Mouse (Mus musculus) midbrain, embryonic 16.5 days (tissue): Measurements from ENCODE around the gene Ncoa4. TPM values are rescaled to one million over a fixed set of nuclear protein-coding genes. Genes with fewer than 3 reads are reported as not detected.

Experiments
- ATAC-seq: fragments of 200-750 bp; cut with Nextera tagmentation; 2 replicates; pipeline ENCODE4 v1.8.0; 2017; ENCODE audit warnings: moderate TSS enrichment
- H3K27ac ChIP-seq: fragments of 300-500 bp; sonication (generic); 2 replicates; pipeline ENCODE4 v1.5.1; 2014; ENCODE audit warnings: mild to moderate bottlenecking, low read length, mixed read lengths
- H3K27me3 ChIP-seq: fragments of 300-500 bp; sonication (generic); 2 replicates; pipeline ENCODE4 v1.6.1; 2014; ENCODE audit warnings: low read depth, low read length, mixed read lengths; ENCODE audit not compliant: control insufficient read depth, insufficient read depth
- H3K36me3 ChIP-seq: fragments of 300-500 bp; sonication (generic); 2 replicates; pipeline ENCODE4 v1.6.1; 2014; ENCODE audit warnings: mild to moderate bottlenecking, low read length, moderate library complexity, mixed read lengths; ENCODE audit not compliant: control insufficient read depth, insufficient read depth
- H3K4me1 ChIP-seq: fragments of 300-500 bp; sonication (generic); 2 replicates; pipeline ENCODE4 v1.6.1; 2014; ENCODE audit warnings: mild to moderate bottlenecking, low read length, mixed read lengths; ENCODE audit not compliant: control insufficient read depth, insufficient read depth
- H3K4me2 ChIP-seq: fragments of 300-500 bp; sonication (generic); 2 replicates; pipeline ENCODE4 v1.6.1; 2014; ENCODE audit warnings: mild to moderate bottlenecking, low read length, mixed read lengths
- H3K4me3 ChIP-seq: fragments of 300-500 bp; sonication (generic); 2 replicates; pipeline ENCODE4 v1.5.1; 2014; ENCODE audit warnings: low read depth, mild to moderate bottlenecking, low read length, moderate library complexity, mixed read lengths
- H3K9ac ChIP-seq: fragments of 300-500 bp; sonication (generic); 2 replicates; pipeline ENCODE4 v1.6.1; 2014; ENCODE audit warnings: low read depth, low read length, mixed read lengths
- H3K9me3 ChIP-seq: fragments of 300-500 bp; sonication (generic); replicated peaks from 2 replicates; pipeline ENCODE4 v1.6.1; 2014; ENCODE audit warnings: mild to moderate bottlenecking, low read length, mixed read lengths; ENCODE audit not compliant: control insufficient read depth, poor library complexity, severe bottlenecking
- WGBS: fragments of 180-500 bp; shearing (Covaris S2); extraction: QIAGEN DNeasy Blood & Tissue Kit; methylation state at CpG from one replicate; pipeline ENCODE4 v1.1.7; 2014; 5-methylcytosine and 5-hydroxymethylcytosine counted together
- polyA plus RNA-seq: library from polyadenylated mRNA; unstranded; fragments of >200 nt; fragmentation: Nextera tagmentation; extraction: Ambion mirVana; gene quantifications from 2 replicates; pipeline ENCODE4 v1.2.1, GENCODE M21; 2015

The Ncoa4 gene
- polyA plus RNA-seq, 1 experiment from 2014 or later, result 107 TPM

DNA sequence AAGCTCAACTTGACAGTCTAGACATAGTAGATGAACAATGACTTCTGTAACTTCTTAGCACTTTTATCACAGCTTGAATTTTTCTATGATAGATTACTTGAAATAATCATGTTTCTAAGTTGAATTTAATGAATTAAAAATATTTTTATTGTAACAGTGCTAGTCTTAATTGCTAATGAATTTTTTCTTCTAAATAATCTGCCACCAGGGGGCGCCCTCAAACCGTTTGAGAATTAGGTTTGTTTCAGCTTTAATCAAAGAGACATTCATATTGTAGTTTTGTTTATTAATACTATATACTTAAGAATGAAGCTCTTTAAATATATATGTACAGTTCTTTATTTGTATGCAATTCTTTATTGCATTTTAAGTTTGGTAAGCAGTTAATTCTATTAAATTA lies 69.3 kb downstream of the Ncoa4 start:
- Histone ChIP-seq H3K9ac (no peak overlapping the region), H3K4me2 (no peak overlapping the region), H3K27me3 (no peaks in the 10 kb centered on the region), H3K9me3 (no peaks in the 10 kb centered on the region), H3K4me1 (no peaks in the 10 kb centered on the region), H3K4me3 (no peak overlapping the region), H3K36me3 (no peaks in the 10 kb centered on the region), H3K27ac (no peak overlapping the region)
- no peak for ATAC-seq
- 0% methylated on average over 2 of the region's 2 CpGs for WGBS

Other genes starting within 250 kb of the Ncoa4 start
- 0.45 and 0.52 TPM in 2 replicates for gene Galnt15, start 130.9 kb upstream of the Ncoa4 start, polyA plus RNA-seq
- 18.6 and 19.9 TPM in 2 replicates for gene Oxnad1, start 74.5 kb upstream of the Ncoa4 start, polyA plus RNA-seq
- gene Dph3, start 74.1 kb upstream of the Ncoa4 start, polyA plus RNA-seq, result 74.7 and 77.2 TPM in 2 replicates
- gene Msmb, start 17.8 kb upstream of the Ncoa4 start, polyA plus RNA-seq, result not detected in 2 replicates
- 205 and 214 TPM in 2 replicates for gene Timm23, start 42.0 kb downstream of the Ncoa4 start, polyA plus RNA-seq
- gene Parg, start 42.1 kb downstream of the Ncoa4 start, polyA plus RNA-seq, result 31.1 and 34.5 TPM in 2 replicates
- gene Ogdhl, start 162.2 kb downstream of the Ncoa4 start, polyA plus RNA-seq, result 31.3 and 32.7 TPM in 2 replicates
- 0.42 and 0.51 TPM in 2 replicates for gene 1700024G13Rik, start 228.5 kb downstream of the Ncoa4 start, polyA plus RNA-seq